Mouse (Mus musculus): ENCODE measurements around the gene Cyp2c23. TPM values are rescaled to one million over a fixed set of nuclear protein-coding genes. Genes with fewer than 3 reads are reported as not detected.

Gene Cyp2c23
- polyA plus RNA-seq (2012; rRNA removed), result 9.9 and 10.5 TPM in 2 replicates
- 20.7 and 23.4 TPM in 2 replicates for polyA plus RNA-seq (2014; fragmentation: Nextera tagmentation; extraction: Ambion mirVana)

- no peaks in the 10 kb centered on the region for H3K27me3 ChIP-seq (ENCODE audit: control insufficient read depth, insufficient read depth, low read length)
- 57% methylated on average over 8 of the region's 8 CpGs for WGBS (ENCODE audit: insufficient replicate concordance)
- H3K4me1 ChIP-seq (replicated peaks; ENCODE audit: control insufficient read depth in 2 of 2, insufficient read depth in 2 of 2, low read length in 1 of 2), result peaks cover 0 to 10% of the 10 kb centered on the region in 2 experiments; a peak in 2 of 4 replicates
- 0 out of 2 replicates have a peak within 1 kb of the TSS, but pooled peaks have one; percentile 11 for H3K4me2 ChIP-seq (ENCODE audit: low read depth)
- H3K27ac ChIP-seq, result no peak within 1 kb of the TSS
- H3K36me3 ChIP-seq (replicated peaks; ENCODE audit: control insufficient read depth, insufficient read depth, low read depth), result no peaks in the 10 kb centered on the region
- H3K9me3 ChIP-seq (ENCODE audit: control insufficient read depth, low read length), result no peaks in the 10 kb centered on the region
- ATAC-seq (ENCODE audit: insufficient read depth) (no peak), DNase-seq (ENCODE audit: low read depth in 3 of 3, low spot score in 3 of 3) (no peak)
- TF ChIP-seq EP300 (IDR thresholded peaks at IDR 0.05; ENCODE audit: low read depth), result no peak
- no peak for TF ChIP-seq CTCF (IDR thresholded peaks at IDR 0.05; ENCODE audit: low read depth)
- H3K9ac ChIP-seq (replicated peaks), result no peak within 1 kb of the TSS
- H3K4me3 ChIP-seq (ENCODE audit: insufficient read depth in 1 of 2, low read depth in 2 of 2, low read length in 2 of 2), result no peak within 1 kb of the TSS
Measured at GRCm38 (mm10) chr19:44028972-44029371, at the start of gene Cyp2c23. TSS of gene Cyp2c23 (minus strand) at chr19:44029208.

DNA sequence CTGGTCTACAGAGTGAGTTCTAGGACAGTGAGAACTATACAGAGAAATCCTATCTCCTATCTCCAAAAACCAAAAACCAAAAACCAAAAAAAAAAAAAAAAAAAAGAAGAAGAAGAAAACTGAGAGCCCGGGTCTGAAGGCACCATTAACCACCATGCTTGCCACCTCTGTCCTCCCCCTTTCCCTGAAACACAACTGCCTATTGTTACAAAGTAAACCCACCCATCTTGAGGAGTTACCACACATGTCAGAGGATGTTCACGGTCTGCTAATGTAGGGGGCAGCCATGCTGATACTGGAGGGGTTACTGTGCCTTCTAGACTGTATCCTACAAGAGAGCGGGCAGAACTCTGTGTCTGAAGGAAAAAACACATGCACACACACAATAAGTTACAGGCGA, 48.0 kb upstream of the Cyp2c23 start:
- Histone ChIP-seq H3K9me3 (ENCODE audit: control insufficient read depth, low read length) (no peaks in the 10 kb centered on the region), H3K4me3 (ENCODE audit: insufficient read depth in 1 of 2, low read depth in 2 of 2, low read length in 2 of 2) (no peak overlapping the region), H3K36me3 (replicated peaks; ENCODE audit: control insufficient read depth, insufficient read depth, low read depth) (peaks cover 6% of the 10 kb centered on the region), H3K27ac (no peak overlapping the region), H3K4me2 (ENCODE audit: low read depth) (no peak overlapping the region), H3K4me1 (replicated peaks; ENCODE audit: control insufficient read depth in 2 of 2, insufficient read depth in 2 of 2, low read length in 1 of 2) (no peaks in the 10 kb centered on the region), H3K9ac (replicated peaks) (no peak overlapping the region), H3K27me3 (ENCODE audit: control insufficient read depth, insufficient read depth, low read length) (no peaks in the 10 kb centered on the region)
- ATAC-seq (ENCODE audit: insufficient read depth), result no peak
- TF ChIP-seq CTCF (IDR thresholded peaks at IDR 0.05; ENCODE audit: low read depth) (no peak), EP300 (IDR thresholded peaks at IDR 0.05; ENCODE audit: low read depth) (no peak)
- no peak for DNase-seq (ENCODE audit: low read depth in 3 of 3, low spot score in 3 of 3)
- 66% methylated on average over 4 of the region's 4 CpGs for WGBS (ENCODE audit: insufficient replicate concordance)

- H3K4me2 ChIP-seq (ENCODE audit: low read depth), result no peak overlapping the region
- no peak for TF ChIP-seq CTCF (IDR thresholded peaks at IDR 0.05; ENCODE audit: low read depth)
- no peak for TF ChIP-seq EP300 (IDR thresholded peaks at IDR 0.05; ENCODE audit: low read depth)
- DNase-seq (ENCODE audit: low read depth in 3 of 3, low spot score in 3 of 3) (no peak), ATAC-seq (ENCODE audit: insufficient read depth) (no peak)
- no peaks in the 10 kb centered on the region for H3K4me1 ChIP-seq (replicated peaks; ENCODE audit: control insufficient read depth in 2 of 2, insufficient read depth in 2 of 2, low read length in 1 of 2)
- no peaks in the 10 kb centered on the region for H3K27me3 ChIP-seq (ENCODE audit: control insufficient read depth, insufficient read depth, low read length)
- H3K27ac ChIP-seq, result no peak overlapping the region
- no peaks in the 10 kb centered on the region for H3K9me3 ChIP-seq (ENCODE audit: control insufficient read depth, low read length)
- 89% methylated on average over 9 of the region's 9 CpGs for WGBS (ENCODE audit: insufficient replicate concordance)
- H3K4me3 ChIP-seq (ENCODE audit: insufficient read depth in 1 of 2, low read depth in 2 of 2, low read length in 2 of 2), result no peak overlapping the region
- H3K9ac ChIP-seq (replicated peaks), result no peak overlapping the region
- peaks cover 6% of the 10 kb centered on the region for H3K36me3 ChIP-seq (replicated peaks; ENCODE audit: control insufficient read depth, insufficient read depth, low read depth)
Measured at GRCm38 (mm10) chr19:44076457-44076856, 47.4 kb upstream of the Cyp2c23 start.

DNA sequence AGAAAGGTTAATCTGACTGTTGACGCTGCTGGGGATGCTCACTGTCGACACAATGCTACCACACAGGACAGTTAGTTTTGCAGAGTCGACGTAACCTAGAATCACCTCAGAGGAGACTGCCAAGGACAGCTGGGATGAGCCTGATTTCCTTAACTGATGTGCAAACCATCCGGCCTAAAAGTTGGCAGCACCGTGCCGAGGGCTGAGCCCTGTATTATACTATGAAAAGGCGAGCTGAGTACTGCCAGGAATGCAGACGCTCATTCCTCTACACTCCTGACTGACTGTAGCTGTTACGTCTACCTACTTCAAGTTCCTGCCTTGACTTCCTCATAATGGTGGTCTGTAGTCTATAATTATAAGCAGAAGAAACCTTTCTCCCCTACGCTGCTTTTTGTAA, 46.0 kb upstream of the Cyp2c23 start:
- Histone ChIP-seq H3K27me3 (ENCODE audit: control insufficient read depth, insufficient read depth, low read length) (no peaks in the 10 kb centered on the region), H3K4me3 (ENCODE audit: insufficient read depth in 1 of 2, low read depth in 2 of 2, low read length in 2 of 2) (no peak overlapping the region), H3K4me2 (ENCODE audit: low read depth) (no peak overlapping the region), H3K9me3 (ENCODE audit: control insufficient read depth, low read length) (no peaks in the 10 kb centered on the region), H3K4me1 (replicated peaks; ENCODE audit: control insufficient read depth in 2 of 2, insufficient read depth in 2 of 2, low read length in 1 of 2) (peaks cover 0 to 1% of the 10 kb centered on the region in 2 experiments; a peak in 1 of 4 replicates), H3K9ac (replicated peaks) (no peak overlapping the region), H3K27ac (no peak overlapping the region), H3K36me3 (replicated peaks; ENCODE audit: control insufficient read depth, insufficient read depth, low read depth) (peaks cover 3% of the 10 kb centered on the region)
- ATAC-seq (ENCODE audit: insufficient read depth) (no peak), DNase-seq (ENCODE audit: low read depth in 3 of 3, low spot score in 3 of 3) (no peak)
- no peak for TF ChIP-seq EP300 (IDR thresholded peaks at IDR 0.05; ENCODE audit: low read depth)
- TF ChIP-seq CTCF (IDR thresholded peaks at IDR 0.05; ENCODE audit: low read depth), result no peak
- WGBS (ENCODE audit: insufficient replicate concordance), result 74% methylated on average over 11 of the region's 11 CpGs

DNA sequence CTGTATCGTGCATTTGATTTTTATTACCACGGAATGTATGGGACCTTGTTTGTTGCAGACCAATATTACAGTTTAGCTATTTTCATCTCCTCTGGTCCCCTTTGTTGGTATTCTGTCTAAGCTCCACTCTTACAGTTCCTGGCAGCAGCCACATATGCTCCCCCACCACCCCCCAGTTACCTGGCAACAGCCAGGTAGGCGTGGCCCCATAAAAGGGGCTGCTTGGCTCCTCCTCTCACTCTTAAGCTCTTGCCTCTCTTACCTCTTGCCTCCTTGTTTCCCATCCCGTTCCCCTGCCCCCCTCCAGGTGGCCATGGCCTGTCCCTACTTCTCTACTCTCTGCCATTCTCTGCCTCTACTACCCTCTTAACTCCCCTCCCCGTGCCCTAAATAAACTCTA, 42.2 kb upstream of the Cyp2c23 start:
- no peak overlapping the region for H3K4me3 ChIP-seq (ENCODE audit: insufficient read depth in 1 of 2, low read depth in 2 of 2, low read length in 2 of 2)
- TF ChIP-seq EP300 (IDR thresholded peaks at IDR 0.05; ENCODE audit: low read depth) (no peak), CTCF (IDR thresholded peaks at IDR 0.05; ENCODE audit: low read depth) (no peak)
- no peak overlapping the region for H3K27ac ChIP-seq
- peaks cover 0 to 14% of the 10 kb centered on the region in 2 experiments; a peak in 3 of 4 replicates for H3K4me1 ChIP-seq (replicated peaks; ENCODE audit: control insufficient read depth in 2 of 2, insufficient read depth in 2 of 2, low read length in 1 of 2)
- WGBS (ENCODE audit: insufficient replicate concordance), result 77% methylated on average over 5 of the region's 5 CpGs
- no peaks in the 10 kb centered on the region for H3K27me3 ChIP-seq (ENCODE audit: control insufficient read depth, insufficient read depth, low read length)
- H3K9me3 ChIP-seq (ENCODE audit: control insufficient read depth, low read length), result no peaks in the 10 kb centered on the region
- no peaks in the 10 kb centered on the region; the same call in 1 of the 2 replicates for H3K36me3 ChIP-seq (replicated peaks; ENCODE audit: control insufficient read depth, insufficient read depth, low read depth)
- DNase-seq (ENCODE audit: low read depth in 3 of 3, low spot score in 3 of 3), result no peak
- H3K9ac ChIP-seq (replicated peaks), result no peak overlapping the region
- no peak overlapping the region for H3K4me2 ChIP-seq (ENCODE audit: low read depth)
- ATAC-seq (ENCODE audit: insufficient read depth), result no peak
